Mouse (Mus musculus) spleen, adult 2 months (tissue): ENCODE measurements around the gene E2f7.

Experiments
- CTCF ChIP-seq: fragments of 200-500 bp; IDR thresholded peaks from 2 replicates; pipeline ENCODE4 v1.5.1; 2011; ENCODE audit warnings: mild to moderate bottlenecking, inconsistent platforms; ENCODE audit not compliant: insufficient read depth, insufficient read length, insufficient replicate concordance; ENCODE audit errors: extremely low read depth
- POLR2A ChIP-seq: fragments of 200-500 bp; IDR thresholded peaks from 2 replicates; pipeline ENCODE4 v1.6.1; 2011; ENCODE audit warnings: low read depth, low read length, inconsistent platforms

GRCm38 (mm10) chr10:110701276-110701675 is 44.0 kb upstream of the E2f7 start:
- TF ChIP-seq CTCF (no peak), POLR2A (no peak)
